Mouse (Mus musculus): Measurements from ENCODE around the gene Serinc2.
A peak's percentile ranks its signal among the peaks of the same experiment; 100 is the strongest.

The Serinc2 gene

GRCm38 (mm10) chr4:130279105-130279504, at the start of gene Serinc2:
TSS of gene Serinc2 (minus strand) at chr4:130279205.
- no peak for DNase-seq

- peak; percentile 38 to 63 for DNase-seq
Measured at GRCm38 (mm10) chr4:130327366-130327765, 48.4 kb upstream of the Serinc2 start.

GRCm38 (mm10) chr4:130325446-130325845, 46.4 kb upstream of the Serinc2 start:
- DNase-seq: no peak

- no peak for DNase-seq
Measured at GRCm38 (mm10) chr4:130323607-130324006, 44.6 kb upstream of the Serinc2 start.

- DNase-seq: no peak
Measured at GRCm38 (mm10) chr4:130323165-130323564, 44.2 kb upstream of the Serinc2 start.

GRCm38 (mm10) chr4:130322567-130322966, 43.6 kb upstream of the Serinc2 start:
- DNase-seq: no peak

- no peak for DNase-seq
Measured at GRCm38 (mm10) chr4:130321640-130322039, 42.6 kb upstream of the Serinc2 start.

GRCm38 (mm10) chr4:130319564-130319963, 40.6 kb upstream of the Serinc2 start:
- DNase-seq: no peak

- peak; percentile 38 to 73 for DNase-seq
Measured at GRCm38 (mm10) chr4:130318122-130318521, 39.1 kb upstream of the Serinc2 start.

- peak in 1 of 2 experiments; percentile 47 for DNase-seq
Measured at GRCm38 (mm10) chr4:130316691-130317090, 37.7 kb upstream of the Serinc2 start.

GRCm38 (mm10) chr4:130315771-130316527, 36.9 kb upstream of the Serinc2 start:
- DNase-seq: peak; percentile 86

GRCm38 (mm10) chr4:130313552-130313951, 34.5 kb upstream of the Serinc2 start:
- no peak for DNase-seq

GRCm38 (mm10) chr4:130312526-130312925, 33.5 kb upstream of the Serinc2 start:
- DNase-seq: peak in 1 of 2 experiments; percentile 44

- peak in 1 of 2 experiments; percentile 47 for DNase-seq
Measured at GRCm38 (mm10) chr4:130309254-130309653, 30.2 kb upstream of the Serinc2 start.

- peak; percentile 61 to 86 for DNase-seq
Measured at GRCm38 (mm10) chr4:130308231-130309081, 29.5 kb upstream of the Serinc2 start, which contains the start of the genes Fabp3 and Gm10570. TSS of gene Fabp3 (plus strand) at chr4:130308595. TSS of gene Gm10570 (minus strand) at chr4:130308674.

- DNase-seq: peak; percentile 87 to 97
Measured at GRCm38 (mm10) chr4:130307851-130308230, 28.8 kb upstream of the Serinc2 start.

GRCm38 (mm10) chr4:130306796-130307630, 28.0 kb upstream of the Serinc2 start:
- DNase-seq: peak; percentile 58 to 84

- peak in 1 of 2 experiments; percentile 16 for DNase-seq
Measured at GRCm38 (mm10) chr4:130304746-130305145, 25.7 kb upstream of the Serinc2 start.

GRCm38 (mm10) chr4:130302285-130302870, 23.4 kb upstream of the Serinc2 start:
- peak in 1 of 2 experiments; percentile 16 for DNase-seq

GRCm38 (mm10) chr4:130299629-130300018, 20.6 kb upstream of the Serinc2 start:
- DNase-seq: no peak

GRCm38 (mm10) chr4:130298877-130299628, 20.0 kb upstream of the Serinc2 start:
- DNase-seq: peak in 1 of 2 experiments; percentile 51

Data from kidney, postnatal 25 days (tissue).